Mouse (Mus musculus): ENCODE results near the gene Ncf2. TPM values are rescaled to one million over a fixed set of nuclear protein-coding genes. Genes with fewer than 3 reads are reported as not detected.

Gene Ncf2
- polyA plus RNA-seq, 1 experiment: 5.4 TPM

- H3K4me1 ChIP-seq (ENCODE audit: control insufficient read depth, insufficient read depth, low read length): no peaks in the 10 kb centered on the region
- no peak overlapping the region for H3K4me3 ChIP-seq (ENCODE audit: insufficient read depth, low read length)
- no peak for TF ChIP-seq CTCF (IDR thresholded peaks at IDR 0.05; ENCODE audit: extremely low read depth, insufficient read depth, low read length)
- TF ChIP-seq POLR2A (IDR thresholded peaks at IDR 0.05; ENCODE audit: extremely low read depth, insufficient read depth, low read length): no peak
- H3K27ac ChIP-seq (ENCODE audit: insufficient read depth, low read length): peak overlapping the region; percentile 80; the same call in 1 of the 2 replicates
These were observed 6.4 kb upstream of the Ncf2 start for GRCm38 (mm10) chr1:152793495-152794130.

GRCm38 (mm10) chr1:152795688-152796255, 4.2 kb upstream of the Ncf2 start:
- peaks cover 5% of the 10 kb centered on the region; the same call in 1 of the 2 replicates for H3K4me1 ChIP-seq (ENCODE audit: control insufficient read depth, insufficient read depth, low read length)
- no peak overlapping the region for H3K27ac ChIP-seq (ENCODE audit: insufficient read depth, low read length)
- no peak overlapping the region for H3K4me3 ChIP-seq (ENCODE audit: insufficient read depth, low read length)
- TF ChIP-seq POLR2A (IDR thresholded peaks at IDR 0.05; ENCODE audit: extremely low read depth, insufficient read depth, low read length): no peak
- no peak for TF ChIP-seq CTCF (IDR thresholded peaks at IDR 0.05; ENCODE audit: extremely low read depth, insufficient read depth, low read length)

- Histone ChIP-seq H3K4me3 (ENCODE audit: insufficient read depth, low read length) (no peak overlapping the region), H3K27ac (ENCODE audit: insufficient read depth, low read length) (no peak overlapping the region), H3K4me1 (ENCODE audit: control insufficient read depth, insufficient read depth, low read length) (peaks cover 5% of the 10 kb centered on the region; the same call in 1 of the 2 replicates)
- TF ChIP-seq POLR2A (IDR thresholded peaks at IDR 0.05; ENCODE audit: extremely low read depth, insufficient read depth, low read length): no peak
- no peak for TF ChIP-seq CTCF (IDR thresholded peaks at IDR 0.05; ENCODE audit: extremely low read depth, insufficient read depth, low read length)
These were observed 3.2 kb upstream of the Ncf2 start for GRCm38 (mm10) chr1:152796683-152797263.

GRCm38 (mm10) chr1:152798125-152798524, 1.9 kb upstream of the Ncf2 start:
- no peak for TF ChIP-seq CTCF (IDR thresholded peaks at IDR 0.05; ENCODE audit: extremely low read depth, insufficient read depth, low read length)
- no peak for TF ChIP-seq POLR2A (IDR thresholded peaks at IDR 0.05; ENCODE audit: extremely low read depth, insufficient read depth, low read length)
- Histone ChIP-seq H3K4me3 (ENCODE audit: insufficient read depth, low read length) (no peak overlapping the region), H3K27ac (ENCODE audit: insufficient read depth, low read length) (no peak overlapping the region), H3K4me1 (ENCODE audit: control insufficient read depth, insufficient read depth, low read length) (peaks cover 5% of the 10 kb centered on the region; the same call in 1 of the 2 replicates)

- TF ChIP-seq CTCF (IDR thresholded peaks at IDR 0.05; ENCODE audit: extremely low read depth, insufficient read depth, low read length) (no peak), POLR2A (IDR thresholded peaks at IDR 0.05; ENCODE audit: extremely low read depth, insufficient read depth, low read length) (no peak)
- H3K4me1 ChIP-seq (ENCODE audit: control insufficient read depth, insufficient read depth, low read length): peaks cover 5% of the 10 kb centered on the region; the same call in 1 of the 2 replicates
These were observed 711 bp downstream of the Ncf2 start for GRCm38 (mm10) chr1:152800633-152801176.

GRCm38 (mm10) chr1:152804907-152805306, 4.9 kb downstream of the Ncf2 start:
- Histone ChIP-seq H3K4me3 (ENCODE audit: insufficient read depth, low read length) (no peak overlapping the region), H3K4me1 (ENCODE audit: control insufficient read depth, insufficient read depth, low read length) (peaks cover 8% of the 10 kb centered on the region), H3K27ac (ENCODE audit: insufficient read depth, low read length) (no peak overlapping the region)
- no peak for TF ChIP-seq POLR2A (IDR thresholded peaks at IDR 0.05; ENCODE audit: extremely low read depth, insufficient read depth, low read length)
- no peak for TF ChIP-seq CTCF (IDR thresholded peaks at IDR 0.05; ENCODE audit: extremely low read depth, insufficient read depth, low read length)

More at GRCm38 (mm10) chr1:152800633-152801176, 711 bp downstream of the Ncf2 start:
- no peak overlapping the region for H3K27ac ChIP-seq (ENCODE audit: insufficient read depth, low read length)
- H3K4me3 ChIP-seq (ENCODE audit: insufficient read depth, low read length): no peak overlapping the region

GRCm38 (mm10) chr1:152807619-152808391, 7.8 kb downstream of the Ncf2 start:
- no peak overlapping the region for H3K27ac ChIP-seq (ENCODE audit: insufficient read depth, low read length)
- no peak for TF ChIP-seq CTCF (IDR thresholded peaks at IDR 0.05; ENCODE audit: extremely low read depth, insufficient read depth, low read length)
- TF ChIP-seq POLR2A (IDR thresholded peaks at IDR 0.05; ENCODE audit: extremely low read depth, insufficient read depth, low read length): no peak

GRCm38 (mm10) chr1:152808392-152808680, 8.3 kb downstream of the Ncf2 start:
- Histone ChIP-seq H3K4me1 (ENCODE audit: control insufficient read depth, insufficient read depth, low read length) (peaks cover 5% of the 10 kb centered on the region; the same call in 1 of the 2 replicates), H3K4me3 (ENCODE audit: insufficient read depth, low read length) (no peak overlapping the region), H3K27ac (ENCODE audit: insufficient read depth, low read length) (no peak overlapping the region)
- TF ChIP-seq POLR2A (IDR thresholded peaks at IDR 0.05; ENCODE audit: extremely low read depth, insufficient read depth, low read length): no peak
- no peak for TF ChIP-seq CTCF (IDR thresholded peaks at IDR 0.05; ENCODE audit: extremely low read depth, insufficient read depth, low read length)

More at GRCm38 (mm10) chr1:152807619-152808391, 7.8 kb downstream of the Ncf2 start:
- Histone ChIP-seq H3K4me3 (ENCODE audit: insufficient read depth, low read length) (no peak overlapping the region), H3K4me1 (ENCODE audit: control insufficient read depth, insufficient read depth, low read length) (peaks cover 5% of the 10 kb centered on the region; the same call in 1 of the 2 replicates)
